Mouse (Mus musculus) embryo, embryonic 11 days (tissue): ENCODE data around the gene Ect2l.

Source experiments
- DNase-seq: peaks from one replicate; pipeline ENCODE4 v3.0.0-alpha.2; 2015

Ect2l gene

GRCm38 (mm10) chr10:18210726-18211125 is at the start of gene Ect2l:
TSS of gene Ect2l (minus strand) at chr10:18210890.
- peak; percentile 70 for DNase-seq

DNA sequence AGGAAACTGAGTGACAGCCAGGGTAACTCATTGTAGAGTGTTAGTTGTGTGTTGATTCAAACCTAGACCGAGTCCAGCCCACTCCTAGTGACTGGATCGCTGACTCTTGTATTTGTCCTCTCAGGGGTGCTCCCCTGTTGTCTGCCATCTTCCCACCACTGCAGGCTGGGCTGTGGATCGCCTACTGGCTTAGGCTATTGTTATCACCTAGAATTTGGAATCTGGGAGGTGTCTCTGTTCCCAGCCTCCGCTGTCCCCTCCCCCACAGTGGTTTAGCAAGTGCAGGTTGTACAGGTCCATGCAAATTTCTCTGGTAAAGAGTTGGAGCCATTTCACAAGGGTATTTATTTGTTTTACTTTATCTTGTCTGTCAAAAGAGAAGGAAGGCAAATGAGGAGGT is 40.7 kb upstream of the Ect2l start:
- DNase-seq, result no peak

GRCm38 (mm10) chr10:18243614-18244013 is 32.9 kb upstream of the Ect2l start:
- DNase-seq, result no peak

DNA sequence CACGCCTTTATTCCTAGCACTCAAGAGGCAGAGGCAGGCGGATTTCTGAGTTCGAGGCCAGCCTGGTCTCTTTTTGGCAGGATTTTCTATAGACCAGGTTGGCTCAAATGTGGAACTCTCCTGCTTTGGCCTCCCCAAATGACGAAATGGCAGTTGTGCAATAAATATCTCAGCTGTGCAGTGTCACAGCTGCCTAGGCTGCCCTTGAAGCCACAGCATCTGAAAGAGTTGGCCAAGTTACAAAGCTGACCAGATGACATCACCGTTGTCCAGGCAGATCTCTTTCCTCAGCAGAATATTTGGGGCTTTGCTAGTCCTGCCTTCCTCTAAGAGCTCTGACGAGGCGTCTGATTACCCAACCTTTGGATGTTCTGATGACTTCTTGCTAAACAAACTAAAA is 26.5 kb upstream of the Ect2l start:
- no peak for DNase-seq

DNA sequence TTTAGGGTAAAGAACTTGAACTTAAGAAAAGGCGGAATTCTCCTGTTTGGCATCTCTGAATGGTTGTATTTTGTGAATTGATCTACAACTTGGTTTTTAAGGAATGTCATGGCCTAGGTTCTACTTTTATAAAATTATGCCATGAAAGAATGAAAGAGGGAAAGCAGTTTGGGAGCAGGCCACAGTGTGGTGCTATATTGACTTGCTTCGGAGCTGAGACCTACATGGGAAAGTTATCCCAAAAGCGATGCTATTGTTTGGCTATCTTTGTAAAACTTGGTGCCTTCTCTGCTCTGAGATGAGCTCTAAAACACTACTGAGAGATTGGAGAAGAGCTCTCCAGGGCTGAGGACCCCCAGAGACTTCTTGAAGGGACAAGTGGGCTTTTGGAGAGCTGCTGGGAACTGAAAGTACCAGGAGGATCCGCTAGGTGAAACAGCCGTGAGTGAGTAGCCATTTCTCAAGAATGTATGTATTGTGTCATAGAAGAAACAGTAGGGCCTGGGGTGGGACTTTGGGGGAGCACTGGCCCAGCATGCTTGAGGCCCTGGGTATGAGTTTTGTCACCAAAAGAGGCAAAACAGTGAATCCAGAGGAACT is 25.7 kb upstream of the Ect2l start:
- DNase-seq, result no peak

- DNase-seq, result no peak
Measured at GRCm38 (mm10) chr10:18235402-18235747, 24.7 kb upstream of the Ect2l start.

- peak; percentile 97 for DNase-seq
Measured at GRCm38 (mm10) chr10:18234560-18235401, 24.1 kb upstream of the Ect2l start, which contains the start of gene Ccdc28a. TSS of gene Ccdc28a (minus strand) at chr10:18234998.

DNA sequence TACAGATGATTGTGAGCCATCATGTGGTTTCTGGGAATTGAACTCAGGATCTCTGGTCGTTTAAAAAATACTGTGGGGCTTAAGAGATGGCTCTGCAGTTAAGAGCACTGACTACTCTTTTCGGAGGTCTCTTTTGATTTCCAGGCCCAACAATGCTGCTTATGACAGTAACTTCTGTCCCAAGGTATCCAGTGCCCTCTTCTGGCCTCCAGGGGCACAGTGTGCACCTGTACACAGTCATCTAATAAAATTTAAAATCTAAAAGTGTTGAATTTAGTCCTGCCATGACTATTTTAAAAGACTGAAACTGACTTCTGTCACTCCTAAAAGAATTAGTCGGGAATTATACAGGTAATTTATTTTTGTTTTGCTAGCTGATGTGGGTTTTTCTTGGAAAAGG is 23.2 kb upstream of the Ect2l start:
- DNase-seq, result no peak

GRCm38 (mm10) chr10:18224386-18224785 is 13.7 kb upstream of the Ect2l start:
- DNase-seq, result no peak

DNA sequence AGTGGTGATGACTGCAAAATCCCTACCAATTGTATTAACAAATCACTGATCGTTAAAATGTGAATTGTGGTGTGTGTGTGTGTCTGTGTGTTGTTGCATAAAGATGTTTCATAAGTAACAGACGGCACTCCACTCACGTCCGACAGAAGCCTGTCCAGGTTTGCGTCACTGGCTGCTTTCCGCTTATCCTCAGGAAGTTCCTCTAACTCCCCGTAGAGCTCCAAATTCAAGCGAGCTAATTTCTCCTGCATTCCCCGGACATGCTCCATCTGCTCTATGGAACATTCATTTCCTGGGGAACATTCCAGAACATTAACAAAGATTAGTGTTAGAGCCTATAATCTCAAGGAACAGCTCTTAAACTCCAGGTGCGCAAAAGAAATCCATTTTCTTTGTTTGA is 8.7 kb upstream of the Ect2l start:
- DNase-seq, result no peak

- no peak for DNase-seq
Measured at GRCm38 (mm10) chr10:18214124-18214523, 3.4 kb upstream of the Ect2l start.

DNA sequence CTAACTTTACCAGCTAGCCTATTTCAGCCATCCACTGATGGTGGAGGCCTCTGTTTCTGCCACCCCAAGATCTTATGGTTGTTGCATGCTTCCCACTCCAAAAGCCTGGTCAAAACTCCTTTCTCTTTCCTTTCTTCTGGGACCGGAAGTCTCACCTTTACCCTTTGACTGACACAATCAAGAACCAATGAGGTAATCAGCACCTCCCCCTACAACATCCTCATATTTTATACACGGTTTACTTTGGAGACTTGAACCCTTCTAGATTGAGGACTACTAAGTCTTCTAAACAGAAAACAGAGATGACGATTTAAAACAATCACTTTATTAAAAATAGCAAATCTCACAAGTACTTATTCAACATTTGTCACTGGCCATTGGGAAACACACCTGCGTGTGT is 2.7 kb upstream of the Ect2l start:
- no peak for DNase-seq

DNA sequence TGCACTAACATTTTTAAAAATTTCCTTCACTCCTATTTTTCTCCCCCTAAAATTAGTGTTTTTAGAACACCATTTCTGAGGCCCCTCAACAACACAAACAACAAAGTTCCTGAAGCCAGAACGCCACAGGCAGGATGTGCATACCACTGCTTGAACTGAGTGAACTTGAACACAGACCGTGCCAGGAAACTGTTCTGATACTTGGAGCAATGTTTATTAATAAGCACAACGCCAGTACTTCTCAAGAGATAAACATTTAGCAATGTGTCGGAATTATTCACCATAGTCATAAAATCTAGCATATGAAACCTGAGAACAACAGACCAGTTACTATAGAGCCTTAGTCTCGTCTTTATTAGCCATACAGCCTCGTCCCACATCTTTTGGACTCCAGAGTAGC is 571 bp downstream of the Ect2l start:
- DNase-seq, result no peak

- DNase-seq, result no peak
Measured at GRCm38 (mm10) chr10:18204067-18204466, 6.6 kb downstream of the Ect2l start.

GRCm38 (mm10) chr10:18202401-18202800 is 8.3 kb downstream of the Ect2l start:
- no peak for DNase-seq

GRCm38 (mm10) chr10:18200656-18201055 is 10.0 kb downstream of the Ect2l start:
- no peak for DNase-seq

- no peak for DNase-seq
Measured at GRCm38 (mm10) chr10:18199919-18200318, 10.8 kb downstream of the Ect2l start.

DNA sequence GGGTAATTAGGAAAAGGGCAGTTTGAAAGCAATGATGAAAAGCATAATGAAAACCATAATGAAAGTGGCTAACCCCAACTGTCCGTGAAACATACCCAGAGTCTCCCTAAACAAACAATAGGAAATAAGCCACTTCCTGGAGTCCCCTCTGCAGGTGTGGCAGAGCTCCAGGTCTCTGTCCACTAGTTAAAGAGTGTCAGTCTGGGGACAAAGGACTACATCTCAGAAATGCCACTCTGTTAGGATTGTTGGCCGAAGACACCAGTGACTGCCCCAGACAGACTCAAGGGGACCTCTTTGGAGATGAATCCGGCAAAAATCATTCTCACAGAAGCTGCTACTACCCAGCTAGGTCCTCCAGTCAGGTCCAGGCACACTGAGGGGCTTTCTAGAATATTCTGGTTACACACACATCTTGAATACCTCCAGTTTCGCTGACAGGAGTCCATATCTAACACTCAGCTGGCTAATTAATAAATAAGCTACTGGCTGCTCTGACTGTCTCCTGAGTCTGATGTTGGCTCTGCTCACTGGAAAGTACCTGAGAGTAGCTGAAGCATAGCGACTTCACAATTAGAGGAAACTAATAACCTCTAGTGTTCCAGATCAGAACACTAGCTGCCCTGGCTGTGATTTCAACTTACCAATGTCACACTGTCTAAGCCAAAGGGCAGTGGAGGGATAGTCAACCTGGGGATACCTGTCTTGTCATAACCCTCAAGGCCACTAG is 12.2 kb downstream of the Ect2l start:
- no peak for DNase-seq

- peak; percentile 82 for DNase-seq
Measured at GRCm38 (mm10) chr10:18197206-18197979, 13.3 kb downstream of the Ect2l start.

- peak; percentile 36 for DNase-seq
Measured at GRCm38 (mm10) chr10:18194737-18195141, 16.0 kb downstream of the Ect2l start.

- DNase-seq, result no peak
Measured at GRCm38 (mm10) chr10:18194156-18194555, 16.5 kb downstream of the Ect2l start.

DNA sequence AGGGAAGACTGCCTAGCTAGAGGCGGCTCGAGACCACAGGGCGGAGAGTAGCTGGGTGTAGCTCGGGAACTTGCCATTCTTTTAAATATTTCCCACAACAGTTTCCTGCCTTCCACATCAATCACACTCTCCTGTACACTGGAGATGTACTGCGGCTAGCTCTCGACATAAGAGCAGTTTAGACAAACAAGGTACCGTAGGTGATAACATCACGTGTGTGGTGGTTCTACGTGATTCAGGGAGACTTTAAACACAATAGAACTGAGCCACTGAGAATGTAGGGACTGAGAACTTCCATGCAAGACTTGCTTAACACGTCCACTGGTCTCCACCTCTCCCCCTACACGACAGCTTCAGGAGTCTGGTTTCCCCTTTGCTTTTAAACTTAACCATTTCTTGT is 17.5 kb downstream of the Ect2l start:
- no peak for DNase-seq

GRCm38 (mm10) chr10:18191706-18192105 is 19.0 kb downstream of the Ect2l start:
- DNase-seq, result no peak
